Mouse (Mus musculus) midbrain, postnatal 0 days (tissue): Measurements from ENCODE around the gene Plekhm3. TPM values are rescaled to one million over a fixed set of nuclear protein-coding genes. Genes with fewer than 3 reads are reported as not detected.

ENCODE experiments used
- ATAC-seq: fragments of 200-750 bp; cut with Nextera tagmentation; 2 replicates; pipeline ENCODE4 v1.8.0; 2017; ENCODE audit warnings: moderate number of reproducible peaks, mild to moderate bottlenecking, moderate TSS enrichment, moderate library complexity; ENCODE audit not compliant: low FRiP score
- DNase-seq: peaks from one replicate; pipeline ENCODE4 v3.0.0-alpha.2; 2015; ENCODE audit warnings: low spot score
- H3K27ac ChIP-seq: fragments of 300-500 bp; sonication (generic); 2 replicates; pipeline ENCODE4 v1.5.1; 2014; ENCODE audit warnings: low read depth, mild to moderate bottlenecking, low read length, mixed read lengths
- H3K27me3 ChIP-seq: fragments of 300-500 bp; sonication (generic); 2 replicates; pipeline ENCODE4 v1.6.1; 2014; ENCODE audit warnings: low read length, control low read depth, mixed read lengths; ENCODE audit not compliant: insufficient read depth
- H3K36me3 ChIP-seq: fragments of 300-500 bp; sonication (generic); 2 replicates; pipeline ENCODE4 v1.6.1; 2014; ENCODE audit warnings: low read length, control low read depth, mixed read lengths; ENCODE audit not compliant: insufficient read depth
- H3K4me1 ChIP-seq: fragments of 300-500 bp; sonication (generic); 2 replicates; pipeline ENCODE4 v1.6.1; 2014; ENCODE audit warnings: mild to moderate bottlenecking, control low read depth, antibody characterized with exemption, low read length, mixed read lengths; ENCODE audit not compliant: insufficient read depth
- H3K4me2 ChIP-seq: fragments of 300-500 bp; sonication (generic); 2 replicates; pipeline ENCODE4 v1.6.1; 2014; ENCODE audit warnings: low read depth, mild to moderate bottlenecking, low read length, mixed read lengths; ENCODE audit not compliant: poor library complexity, severe bottlenecking
- H3K4me3 ChIP-seq: fragments of 300-500 bp; sonication (generic); 2 replicates; pipeline ENCODE4 v1.5.1; 2014; ENCODE audit warnings: low read depth, mild to moderate bottlenecking, low read length, moderate library complexity
- H3K9ac ChIP-seq: fragments of 300-500 bp; sonication (generic); replicated peaks from 2 replicates; pipeline ENCODE4 v1.6.1; 2014; ENCODE audit warnings: mild to moderate bottlenecking, low read length, moderate library complexity, mixed read lengths; ENCODE audit not compliant: poor library complexity, severe bottlenecking
- H3K9me3 ChIP-seq: fragments of 300-500 bp; sonication (generic); 2 replicates; pipeline ENCODE4 v1.6.1; 2016; ENCODE audit warnings: low read length, control low read depth
- CTCF ChIP-seq: IDR thresholded peaks from 2 replicates; pipeline ENCODE4 v1.5.1; 2016; ENCODE audit warnings: antibody characterized with exemption, mild to moderate bottlenecking
- WGBS: fragments of 180-500 bp; shearing (Covaris S2); extraction: QIAGEN DNeasy Blood & Tissue Kit; methylation state at CpG from one replicate; pipeline ENCODE4 v1.1.7; 2014; 5-methylcytosine and 5-hydroxymethylcytosine counted together
- polyA plus RNA-seq: library from polyadenylated mRNA; unstranded; fragments of >200 nt; fragmentation: Nextera tagmentation; extraction: Ambion mirVana; gene quantifications from 2 replicates; pipeline ENCODE4 v1.2.1, GENCODE M21; 2015
- total RNA-seq: library from RNA; depleted of rRNA; stranded (reverse); fragments of >200 nt; gene quantifications from 2 replicates; pipeline ENCODE4 v1.2.3, GENCODE M21; 2014; rRNA removed

The Plekhm3 gene
- total and polyA plus RNA-seq, 2 experiments from 2014 or later, result 5.9 to 14.6 TPM

DNA sequence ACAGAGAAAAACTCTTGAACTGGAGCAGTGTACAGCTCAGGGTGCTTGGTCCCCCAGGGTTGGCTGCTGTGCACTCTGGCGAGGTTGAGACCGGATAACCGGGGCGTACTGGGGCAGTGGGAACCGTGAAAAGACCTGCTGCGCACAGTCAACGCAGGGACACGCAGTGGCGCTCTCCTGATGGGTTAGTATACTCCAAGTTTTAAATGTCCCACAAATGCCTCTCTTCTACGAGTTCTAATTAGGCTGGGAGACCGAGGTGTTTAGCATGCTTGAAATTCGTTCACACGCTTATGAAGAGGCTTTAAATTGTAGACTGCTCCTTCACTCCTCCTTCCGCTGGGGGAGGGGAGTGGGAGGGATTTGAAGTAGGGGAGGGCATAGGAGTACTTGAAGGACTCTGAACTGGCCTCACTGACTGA is 218.0 kb downstream of the Plekhm3 start:
- under 1% methylated on average over 14 of the region's 14 CpGs for WGBS
- Histone ChIP-seq H3K4me3 (no peak overlapping the region; the same call in 1 of the 2 replicates), H3K4me2 (peak overlapping the region; percentile 98), H3K27me3 (peaks cover 46% of the 10 kb centered on the region), H3K9me3 (no peaks in the 10 kb centered on the region), H3K4me1 (peaks cover 4% of the 10 kb centered on the region; the same call in 1 of the 2 replicates), H3K36me3 (no peaks in the 10 kb centered on the region), H3K27ac (no peak overlapping the region), H3K9ac (no peak overlapping the region)
- ATAC-seq (no peak), DNase-seq (no peak)
- no peak; the same call in 1 of the 2 replicates for TF ChIP-seq CTCF

DNA sequence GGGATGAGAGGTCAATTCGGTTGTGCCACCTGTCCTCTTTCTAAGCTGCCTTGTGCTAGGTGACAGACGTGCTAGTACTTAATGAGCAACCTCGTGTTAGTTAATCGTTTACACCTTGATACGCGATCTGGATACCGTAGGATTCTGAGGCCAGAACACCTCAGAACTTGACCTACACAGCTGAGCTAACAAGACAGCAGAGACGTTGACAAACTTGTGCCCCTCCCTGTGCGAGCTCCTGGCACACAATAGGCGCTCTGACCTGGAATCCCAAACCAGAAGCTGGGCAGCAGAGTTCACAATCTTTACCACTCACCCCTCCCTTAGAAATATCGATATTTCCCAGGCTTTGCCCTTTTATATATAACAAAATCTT is 218.5 kb downstream of the Plekhm3 start:
- peak overlapping the region; percentile 98 for H3K4me2 ChIP-seq
- under 1% methylated on average over 11 of the region's 11 CpGs for WGBS
- no peak for DNase-seq
- no peak for ATAC-seq
- H3K9me3 ChIP-seq, result no peaks in the 10 kb centered on the region
- H3K36me3 ChIP-seq, result no peaks in the 10 kb centered on the region
- H3K4me1 ChIP-seq, result peaks cover 4% of the 10 kb centered on the region; the same call in 1 of the 2 replicates
- H3K27ac ChIP-seq, result no peak overlapping the region
- TF ChIP-seq CTCF, result no peak
- peaks cover 48% of the 10 kb centered on the region for H3K27me3 ChIP-seq
- H3K9ac ChIP-seq, result no peak overlapping the region
- peak overlapping the region; percentile 52 for H3K4me3 ChIP-seq

DNA sequence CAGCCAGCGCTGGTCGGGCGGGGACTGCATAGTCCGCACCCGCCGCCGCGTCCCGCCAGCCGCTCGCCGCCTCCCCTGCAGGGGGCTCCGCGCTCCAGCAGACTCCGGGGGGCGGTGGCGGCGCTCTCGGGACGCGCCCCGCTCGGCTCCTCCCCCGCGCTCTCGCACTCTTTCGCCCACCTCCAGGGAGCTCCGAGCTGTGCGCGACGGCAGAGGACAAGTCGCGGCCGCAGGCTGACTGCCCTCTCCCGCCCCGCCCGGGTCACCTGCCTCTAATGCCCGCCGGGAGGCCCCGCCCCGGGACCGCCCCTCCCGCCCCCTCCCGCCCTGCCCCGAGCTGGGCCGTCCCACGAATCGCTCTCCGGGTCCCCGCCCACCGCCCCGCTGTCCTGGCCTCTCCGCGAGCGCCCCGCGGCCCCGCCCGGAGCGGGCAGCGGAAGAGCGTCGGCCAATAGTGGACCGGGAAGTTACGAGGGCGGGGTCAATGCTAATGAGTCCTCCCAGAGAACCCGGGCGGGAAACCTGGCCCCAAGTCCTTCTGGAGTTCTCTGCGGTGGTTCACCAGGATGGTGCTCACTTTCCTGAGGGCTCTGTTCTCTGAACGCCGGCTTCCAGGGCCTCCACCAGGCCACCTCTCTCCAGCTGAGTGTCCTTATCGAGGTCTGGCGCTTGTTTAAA is 219.0 kb downstream of the Plekhm3 start, which contains the start of gene Fzd5:
TSS of gene Fzd5 (minus strand) at position 250 of the 678 bp plus-strand sequence.
- TF ChIP-seq CTCF, result peak; percentile 31
- ATAC-seq, result peak; percentile 84
- peak; percentile 89 for DNase-seq
- Histone ChIP-seq H3K9me3 (no peaks in the 10 kb centered on the region), H3K4me3 (peak within 1 kb of the TSS; percentile 52), H3K27me3 (peaks cover 48% of the 10 kb centered on the region), H3K4me1 (peaks cover 4% of the 10 kb centered on the region; the same call in 1 of the 2 replicates), H3K36me3 (no peaks in the 10 kb centered on the region), H3K4me2 (peak within 1 kb of the TSS; percentile 98), H3K9ac (peak within 1 kb of the TSS; percentile 51), H3K27ac (no peak within 1 kb of the TSS)
- WGBS, result 3% methylated on average over 34 of the region's 73 CpGs

DNA sequence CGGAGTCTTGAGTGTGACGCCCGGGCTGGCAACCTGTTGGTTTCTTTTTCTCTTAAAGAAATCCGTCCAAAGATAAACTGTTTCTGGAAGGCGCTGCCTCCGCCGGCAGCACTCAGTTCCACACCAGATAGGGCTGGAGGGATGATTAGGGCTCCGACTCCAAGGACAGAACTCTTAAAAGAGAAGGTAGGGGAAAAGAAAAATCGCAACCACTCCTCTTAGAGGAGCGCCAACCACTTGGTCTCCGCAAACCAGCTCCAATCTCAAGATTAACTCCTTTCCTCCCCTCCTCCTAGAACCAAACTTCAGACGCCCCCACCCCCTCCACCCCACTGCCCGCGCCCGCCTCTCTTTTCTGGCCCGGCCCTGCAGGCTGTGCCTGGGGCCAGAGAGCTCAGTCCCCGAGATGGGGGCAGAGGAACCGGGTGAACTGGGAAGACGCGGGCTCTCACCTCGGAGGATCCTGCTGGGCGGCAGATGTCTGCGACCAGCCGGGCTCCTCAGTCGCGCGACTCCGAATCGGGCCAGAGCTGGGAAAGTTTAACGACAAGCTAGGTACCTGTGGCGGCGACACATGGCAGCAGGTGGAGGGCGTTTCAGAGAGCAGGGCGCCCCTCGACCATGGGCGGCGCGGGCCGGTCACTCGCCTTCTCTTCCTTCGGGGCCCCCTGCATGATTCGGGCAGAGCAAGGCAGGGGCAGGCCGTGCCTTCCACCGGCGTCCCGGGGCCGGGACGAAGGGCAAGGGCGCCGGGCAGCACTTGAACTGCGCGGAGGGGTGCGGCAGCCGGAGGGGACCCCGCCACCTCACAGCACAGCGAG is 219.7 kb downstream of the Plekhm3 start:
- Histone ChIP-seq H3K4me2 (peak overlapping the region; percentile 98), H3K27me3 (peaks cover 48% of the 10 kb centered on the region), H3K4me1 (peaks cover 4% of the 10 kb centered on the region; the same call in 1 of the 2 replicates), H3K9me3 (no peaks in the 10 kb centered on the region), H3K36me3 (no peaks in the 10 kb centered on the region), H3K27ac (no peak overlapping the region), H3K4me3 (peak overlapping the region; percentile 52), H3K9ac (peak overlapping the region; percentile 51)
- ATAC-seq, result no peak; the same call in 1 of the 2 replicates
- no peak for DNase-seq
- no peak for TF ChIP-seq CTCF
- under 1% methylated on average over 49 of the region's 56 CpGs for WGBS

Other genes starting within 250 kb of the Plekhm3 start
- gene Fzd5, start 219.1 kb downstream of the Plekhm3 start, total RNA-seq, result 1.8 and 2.5 TPM in 2 replicates
- 0.40 and 0.86 TPM in 2 replicates for gene Fzd5, start 219.1 kb downstream of the Plekhm3 start, polyA plus RNA-seq
- not detected in 2 replicates for gene Akr1cl, start 75.9 kb upstream of the Plekhm3 start, total RNA-seq
- gene Akr1cl, start 75.9 kb upstream of the Plekhm3 start, polyA plus RNA-seq, result not detected in 2 replicates
- not detected in 2 replicates for gene Cryge, start 94.3 kb upstream of the Plekhm3 start, total RNA-seq
- not detected in 2 replicates for gene Cryge, start 94.3 kb upstream of the Plekhm3 start, polyA plus RNA-seq
- not detected in 2 replicates for gene Crygd, start 106.6 kb upstream of the Plekhm3 start, total RNA-seq
- gene Crygd, start 106.6 kb upstream of the Plekhm3 start, polyA plus RNA-seq, result not detected in 2 replicates
- gene Crygc, start 116.9 kb upstream of the Plekhm3 start, total RNA-seq, result not detected in 2 replicates
- not detected in 2 replicates for gene Crygc, start 116.9 kb upstream of the Plekhm3 start, polyA plus RNA-seq
- gene Crygb, start 125.5 kb upstream of the Plekhm3 start, total RNA-seq, result not detected in 2 replicates
- gene Crygb, start 125.5 kb upstream of the Plekhm3 start, polyA plus RNA-seq, result 0.38 and 0.43 TPM in 2 replicates
- 0.90 and 2.8 TPM in 2 replicates for gene Cryga, start 146.5 kb upstream of the Plekhm3 start, total RNA-seq
- 0.50 and 0.95 TPM in 2 replicates for gene Cryga, start 146.5 kb upstream of the Plekhm3 start, polyA plus RNA-seq
- 0.47 and 1.3 TPM in 2 replicates for gene Gm28845, start 162.7 kb upstream of the Plekhm3 start, total RNA-seq
- gene Gm28845, start 162.7 kb upstream of the Plekhm3 start, polyA plus RNA-seq, result 1.2 and 1.6 TPM in 2 replicates
- 4.2 and 8.4 TPM in 2 replicates for gene D630023F18Rik, start 166.4 kb upstream of the Plekhm3 start, total RNA-seq
- 8.8 and 9.7 TPM in 2 replicates for gene D630023F18Rik, start 166.4 kb upstream of the Plekhm3 start, polyA plus RNA-seq
- gene Idh1, start 229.7 kb upstream of the Plekhm3 start, total RNA-seq, result 240 and 332 TPM in 2 replicates
- gene Idh1, start 229.7 kb upstream of the Plekhm3 start, polyA plus RNA-seq, result 408 and 416 TPM in 2 replicates
- gene Pikfyve, start 229.9 kb upstream of the Plekhm3 start, total RNA-seq, result 30.1 and 39.6 TPM in 2 replicates
- 7.7 and 10.4 TPM in 2 replicates for gene Pikfyve, start 229.9 kb upstream of the Plekhm3 start, polyA plus RNA-seq